Mouse (Mus musculus): ENCODE results near the gene Ptk6. TPM values are rescaled to one million over a fixed set of nuclear protein-coding genes. Genes with fewer than 3 reads are reported as not detected.

Gene Ptk6
- total and polyA plus RNA-seq, 3 experiments, result 0.05 to 0.17 (median 0.09) TPM

DNA sequence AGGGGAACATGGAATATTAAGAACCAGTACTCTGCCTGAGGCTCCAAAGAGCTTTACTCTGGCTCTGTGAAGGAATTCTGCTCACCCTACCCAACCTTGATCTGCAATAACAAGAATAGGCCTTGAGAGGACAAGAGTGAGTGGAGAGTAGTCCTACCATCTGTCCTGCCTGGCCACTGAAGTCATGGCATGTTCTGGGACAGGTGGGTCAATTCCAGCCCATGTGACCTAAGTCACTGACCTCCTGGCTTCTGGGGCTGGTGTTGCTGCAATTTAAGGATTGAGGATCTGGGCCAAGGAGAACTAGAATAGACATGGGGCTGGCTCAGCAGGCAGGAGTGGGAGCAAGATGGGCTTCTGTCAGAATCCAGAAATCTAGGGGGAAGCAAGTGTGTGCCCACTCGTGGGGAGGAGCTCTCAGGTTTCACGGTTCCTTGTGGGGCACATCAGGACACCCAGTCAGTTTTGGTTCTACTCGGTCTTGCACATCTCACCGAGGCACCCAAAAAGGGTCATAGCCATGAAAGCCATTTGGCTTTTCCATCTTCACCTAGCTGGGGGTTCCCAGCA, 55.5 kb downstream of the Ptk6 start:
- peaks cover 2 to 9% of the 10 kb centered on the region in 2 experiments; a peak in 3 of 4 replicates for H3K4me1 ChIP-seq (ENCODE audit: control insufficient read depth in 1 of 2, insufficient read depth in 2 of 2)
- H3K9ac ChIP-seq (ENCODE audit: insufficient read depth, low read depth), result no peak overlapping the region
- peaks cover 95% of the 10 kb centered on the region for H3K27me3 ChIP-seq (replicated peaks)
- dilution Hi-C loops (cut with MboI; ENCODE audit: extremely low pct_ligation_motif_present, extremely low pct_unique_long_range_greater_than_20kb, low sequenced_read_pairs) (no loop called here), in situ Hi-C loops (cut with MboI; ENCODE audit: low pct_ligation_motif_present, low pct_unique_long_range_greater_than_20kb, low sequenced_read_pairs) (no loop called here)
- DNase-seq (ENCODE audit: extremely low read depth), result no peak
- TF ChIP-seq ZNF384 (IDR thresholded peaks at IDR 0.05; ENCODE audit: low read depth, low read length) (no peak), MEF2A (IDR thresholded peaks at IDR 0.05; ENCODE audit: borderline replicate concordance, low read depth, low read length) (no peak)
- H3K36me3 ChIP-seq (replicated peaks in 1 of 2; ENCODE audit: control insufficient read depth in 1 of 2, insufficient read depth in 1 of 2, low read length in 1 of 2), result no peaks in the 10 kb centered on the region
- peak overlapping the region; percentile 92; the same call in 1 of the 2 replicates for H3K4me2 ChIP-seq (ENCODE audit: insufficient read depth, low read depth, poor library complexity, severe bottlenecking)
- no peaks in the 10 kb centered on the region for H3K79me2 ChIP-seq (replicated peaks; ENCODE audit: control insufficient read depth, extremely low read depth, insufficient read depth, poor library complexity, severe bottlenecking)
- H3K9me3 ChIP-seq (replicated peaks; ENCODE audit: low read length), result no peaks in the 10 kb centered on the region
- H3K4me3 ChIP-seq (replicated peaks in 1 of 3; ENCODE audit: low read depth in 2 of 3, low read length in 2 of 3, poor library complexity in 1 of 3), result no peak overlapping the region
- H3K27ac ChIP-seq (ENCODE audit: insufficient read depth, low read depth), result no peak overlapping the region

DNA sequence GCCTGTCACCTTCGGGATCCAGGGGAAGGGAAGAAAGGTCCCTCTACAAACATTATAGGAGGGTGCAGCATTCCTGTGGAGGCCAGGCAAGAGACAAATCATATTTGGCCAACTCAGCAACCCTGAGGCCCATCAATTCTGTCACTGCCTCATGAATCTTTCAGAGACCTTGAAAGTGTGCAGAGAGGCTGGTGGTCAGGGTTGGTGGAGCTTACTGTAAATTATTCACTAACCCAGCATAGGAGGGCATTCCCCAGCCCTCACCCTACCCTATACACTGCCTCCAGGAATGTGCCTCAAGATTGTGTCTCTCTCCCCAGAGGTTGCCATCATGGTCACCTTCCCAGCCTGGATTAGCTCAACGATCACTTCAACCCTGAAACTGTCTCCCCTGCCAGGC, 57.9 kb downstream of the Ptk6 start:
- TF ChIP-seq POLR2A (IDR thresholded peaks at IDR 0.05; ENCODE audit: low read depth, low read length), result no peak
- TF ChIP-seq MAFK (IDR thresholded peaks at IDR 0.05; ENCODE audit: insufficient replicate concordance, low read length), result no peak
- no peak for TF ChIP-seq ETS1 (conservative IDR thresholded peaks at IDR 0.05; ENCODE audit: low read depth, low read length)
- no peak for TF ChIP-seq ZNF384 (IDR thresholded peaks at IDR 0.05; ENCODE audit: low read depth, low read length)
- TF ChIP-seq BHLHE40 (IDR thresholded peaks at IDR 0.05; ENCODE audit: low read depth, low read length), result no peak
- no peak for TF ChIP-seq SIN3A (IDR thresholded peaks at IDR 0.05; ENCODE audit: low read length)
- no peak for TF ChIP-seq MEF2A (IDR thresholded peaks at IDR 0.05; ENCODE audit: borderline replicate concordance, low read depth, low read length)
- TF ChIP-seq ZMIZ1 (IDR thresholded peaks at IDR 0.05; ENCODE audit: low read depth, low read length), result no peak
- TF ChIP-seq UBTF (IDR thresholded peaks at IDR 0.05; ENCODE audit: low read depth, low read length), result no peak
- no peak for TF ChIP-seq NELFE (IDR thresholded peaks at IDR 0.05; ENCODE audit: low read depth, low read length)
- TF ChIP-seq RAD21 (IDR thresholded peaks at IDR 0.05; ENCODE audit: low read depth, low read length), result no peak
- TF ChIP-seq MXI1 (IDR thresholded peaks at IDR 0.05; ENCODE audit: low read depth, low read length), result no peak
- TF ChIP-seq POLR2AphosphoS2 (IDR thresholded peaks at IDR 0.05; ENCODE audit: low read depth, low read length), result no peak
- no peak for TF ChIP-seq USF2 (conservative IDR thresholded peaks at IDR 0.05; ENCODE audit: low read depth, low read length)
- no peak for TF ChIP-seq SMC3 (IDR thresholded peaks at IDR 0.05; ENCODE audit: low read depth, low read length)
- TF ChIP-seq CHD2 (IDR thresholded peaks at IDR 0.05; ENCODE audit: low read length), result no peak
- no peak for TF ChIP-seq CHD1 (IDR thresholded peaks at IDR 0.05; ENCODE audit: low read depth, low read length)
- H3K4me1 ChIP-seq (ENCODE audit: control insufficient read depth in 1 of 2, insufficient read depth in 2 of 2), result peaks cover 1 to 9% of the 10 kb centered on the region in 2 experiments; a peak in 3 of 4 replicates
- no peaks in the 10 kb centered on the region for H3K79me2 ChIP-seq (replicated peaks; ENCODE audit: control insufficient read depth, extremely low read depth, insufficient read depth, poor library complexity, severe bottlenecking)
- in situ Hi-C loops (cut with MboI; ENCODE audit: low pct_ligation_motif_present, low pct_unique_long_range_greater_than_20kb, low sequenced_read_pairs) (no loop called here), dilution Hi-C loops (cut with MboI; ENCODE audit: extremely low pct_ligation_motif_present, extremely low pct_unique_long_range_greater_than_20kb, low sequenced_read_pairs) (no loop called here)
- no peak overlapping the region for H3K4me3 ChIP-seq (replicated peaks in 1 of 3; ENCODE audit: low read depth in 2 of 3, low read length in 2 of 3, poor library complexity in 1 of 3)
- H3K9me3 ChIP-seq (replicated peaks; ENCODE audit: low read length), result no peaks in the 10 kb centered on the region
- H3K27ac ChIP-seq (ENCODE audit: insufficient read depth, low read depth), result no peak overlapping the region
- H3K4me2 ChIP-seq (ENCODE audit: insufficient read depth, low read depth, poor library complexity, severe bottlenecking), result no peak overlapping the region
- H3K27me3 ChIP-seq (replicated peaks), result peaks cover 95% of the 10 kb centered on the region
- H3K9ac ChIP-seq (ENCODE audit: insufficient read depth, low read depth), result no peak overlapping the region
- no peaks in the 10 kb centered on the region for H3K36me3 ChIP-seq (replicated peaks in 1 of 2; ENCODE audit: control insufficient read depth in 1 of 2, insufficient read depth in 1 of 2, low read length in 1 of 2)
- no peak for DNase-seq (ENCODE audit: extremely low read depth)

Other genes with a start within 250 kb of the Ptk6 start
- not detected in 2 replicates for gene Nkain4, start 248.1 kb downstream of the Ptk6 start, total RNA-seq (2012; rRNA removed)
- gene Nkain4, start 248.1 kb downstream of the Ptk6 start, total RNA-seq (2014; rRNA removed), result not detected in 2 replicates
- not detected in 2 replicates for gene Nkain4, start 248.1 kb downstream of the Ptk6 start, polyA plus RNA-seq (2012; ENCODE audit: insufficient read length, low read depth)
- gene Arfgap1, start 235.6 kb downstream of the Ptk6 start, total RNA-seq (2012; rRNA removed), result 32.4 and 40.4 TPM in 2 replicates
- gene Arfgap1, start 235.6 kb downstream of the Ptk6 start, total RNA-seq (2014; rRNA removed), result 21.3 and 28.2 TPM in 2 replicates
- gene Arfgap1, start 235.6 kb downstream of the Ptk6 start, polyA plus RNA-seq (2012; ENCODE audit: insufficient read length, low read depth), result 37.5 and 40.0 TPM in 2 replicates
- 0.42 and 0.68 TPM in 2 replicates for gene Col20a1, start 216.3 kb downstream of the Ptk6 start, total RNA-seq (2012; rRNA removed)
- gene Col20a1, start 216.3 kb downstream of the Ptk6 start, total RNA-seq (2014; rRNA removed), result 0.52 and 0.61 TPM in 2 replicates
- 1.3 and 2.2 TPM in 2 replicates for gene Col20a1, start 216.3 kb downstream of the Ptk6 start, polyA plus RNA-seq (2012; ENCODE audit: insufficient read length, low read depth)
- not detected in 2 replicates for gene Chrna4, start 159.2 kb downstream of the Ptk6 start, total RNA-seq (2012; rRNA removed)
- not detected in 2 replicates for gene Chrna4, start 159.2 kb downstream of the Ptk6 start, total RNA-seq (2014; rRNA removed)
- not detected in 2 replicates for gene Chrna4, start 159.2 kb downstream of the Ptk6 start, polyA plus RNA-seq (2012; ENCODE audit: insufficient read length, low read depth)
- 0.04 TPM in 2 replicates for gene Kcnq2, start 67.5 kb downstream of the Ptk6 start, total RNA-seq (2012; rRNA removed)
- not detected in 2 replicates for gene Kcnq2, start 67.5 kb downstream of the Ptk6 start, total RNA-seq (2014; rRNA removed)
- not detected in 2 replicates for gene Kcnq2, start 67.5 kb downstream of the Ptk6 start, polyA plus RNA-seq (2012; ENCODE audit: insufficient read length, low read depth)
- not detected in 2 replicates for gene Eef1a2, start 45.8 kb downstream of the Ptk6 start, total RNA-seq (2012; rRNA removed)
- not detected in 2 replicates for gene Eef1a2, start 45.8 kb downstream of the Ptk6 start, total RNA-seq (2014; rRNA removed)
- not detected in 2 replicates for gene Eef1a2, start 45.8 kb downstream of the Ptk6 start, polyA plus RNA-seq (2012; ENCODE audit: insufficient read length, low read depth)
- 60.0 and 68.9 TPM in 2 replicates for gene Ppdpf, start 15.5 kb downstream of the Ptk6 start, total RNA-seq (2012; rRNA removed)
- gene Ppdpf, start 15.5 kb downstream of the Ptk6 start, total RNA-seq (2014; rRNA removed), result 57.6 and 71.2 TPM in 2 replicates
- 75.5 and 113 TPM in 2 replicates for gene Ppdpf, start 15.5 kb downstream of the Ptk6 start, polyA plus RNA-seq (2012; ENCODE audit: insufficient read length, low read depth)
- gene Srms, start 10.4 kb upstream of the Ptk6 start, total RNA-seq (2012; rRNA removed), result 0.08 and 0.17 TPM in 2 replicates
- 0.13 and 0.14 TPM in 2 replicates for gene Srms, start 10.4 kb upstream of the Ptk6 start, total RNA-seq (2014; rRNA removed)
- 0.41 TPM in 1 of 2 replicates, not detected in the other for gene Srms, start 10.4 kb upstream of the Ptk6 start, polyA plus RNA-seq (2012; ENCODE audit: insufficient read length, low read depth)
- 0.25 and 0.59 TPM in 2 replicates for gene Fndc11, start 17.2 kb upstream of the Ptk6 start, total RNA-seq (2012; rRNA removed)
- gene Fndc11, start 17.2 kb upstream of the Ptk6 start, total RNA-seq (2014; rRNA removed), result not detected in 2 replicates
- not detected in 2 replicates for gene Fndc11, start 17.2 kb upstream of the Ptk6 start, polyA plus RNA-seq (2012; ENCODE audit: insufficient read length, low read depth)
- gene Helz2, start 39.2 kb upstream of the Ptk6 start, total RNA-seq (2012; rRNA removed), result 14.8 and 18.3 TPM in 2 replicates
- 4.8 and 5.6 TPM in 2 replicates for gene Helz2, start 39.2 kb upstream of the Ptk6 start, total RNA-seq (2014; rRNA removed)
- 16.0 and 18.0 TPM in 2 replicates for gene Helz2, start 39.2 kb upstream of the Ptk6 start, polyA plus RNA-seq (2012; ENCODE audit: insufficient read length, low read depth)
- 14.2 and 17.3 TPM in 2 replicates for gene Gmeb2, start 85.2 kb upstream of the Ptk6 start, total RNA-seq (2012; rRNA removed)
- gene Gmeb2, start 85.2 kb upstream of the Ptk6 start, total RNA-seq (2014; rRNA removed), result 11.1 and 11.6 TPM in 2 replicates
- 20.4 and 20.7 TPM in 2 replicates for gene Gmeb2, start 85.2 kb upstream of the Ptk6 start, polyA plus RNA-seq (2012; ENCODE audit: insufficient read length, low read depth)
- not detected in 2 replicates for gene Stmn3, start 111.7 kb upstream of the Ptk6 start, total RNA-seq (2012; rRNA removed)
- gene Stmn3, start 111.7 kb upstream of the Ptk6 start, total RNA-seq (2014; rRNA removed), result not detected in 2 replicates
- not detected in 2 replicates for gene Stmn3, start 111.7 kb upstream of the Ptk6 start, polyA plus RNA-seq (2012; ENCODE audit: insufficient read length, low read depth)
- gene Rtel1, start 117.0 kb upstream of the Ptk6 start, total RNA-seq (2012; rRNA removed), result 65.4 and 83.8 TPM in 2 replicates
- gene Rtel1, start 117.0 kb upstream of the Ptk6 start, total RNA-seq (2014; rRNA removed), result 67.6 and 74.9 TPM in 2 replicates
- gene Rtel1, start 117.0 kb upstream of the Ptk6 start, polyA plus RNA-seq (2012; ENCODE audit: insufficient read length, low read depth), result 70.7 and 89.2 TPM in 2 replicates
- 23.9 and 29.8 TPM in 2 replicates for gene Zgpat, start 162.1 kb upstream of the Ptk6 start, total RNA-seq (2012; rRNA removed)
- 18.4 and 19.3 TPM in 2 replicates for gene Zgpat, start 162.1 kb upstream of the Ptk6 start, total RNA-seq (2014; rRNA removed)
- gene Zgpat, start 162.1 kb upstream of the Ptk6 start, polyA plus RNA-seq (2012; ENCODE audit: insufficient read length, low read depth), result 20.9 and 21.1 TPM in 2 replicates
- gene Arfrp1, start 162.6 kb upstream of the Ptk6 start, total RNA-seq (2012; rRNA removed), result 29.2 and 35.5 TPM in 2 replicates
- gene Arfrp1, start 162.6 kb upstream of the Ptk6 start, total RNA-seq (2014; rRNA removed), result 45.3 and 46.0 TPM in 2 replicates
- gene Arfrp1, start 162.6 kb upstream of the Ptk6 start, polyA plus RNA-seq (2012; ENCODE audit: insufficient read length, low read depth), result 55.6 and 72.7 TPM in 2 replicates
- 59.7 and 61.8 TPM in 2 replicates for gene Lime1, start 177.3 kb upstream of the Ptk6 start, total RNA-seq (2012; rRNA removed)
- 61.5 and 67.0 TPM in 2 replicates for gene Lime1, start 177.3 kb upstream of the Ptk6 start, total RNA-seq (2014; rRNA removed)
- 70.7 and 73.9 TPM in 2 replicates for gene Lime1, start 177.3 kb upstream of the Ptk6 start, polyA plus RNA-seq (2012; ENCODE audit: insufficient read length, low read depth)

Data from CH12.LX (cell line).